Mouse (Mus musculus) natural killer cell, adult 2 months (primary cell): Measurements from ENCODE around the gene Efna2.
A peak's percentile ranks its signal among the peaks of the same experiment; 100 is the strongest.
"Not testable (repeated sequence)": the region's sequence is repeated elsewhere in the genome, so short reads cannot be mapped to it uniquely, and the experiment has no call there.

Source experiments
- DNase-seq, 2 experiments: peaks; one replicate each; pipeline ENCODE4 v3.0.0; 2022; ENCODE audit warnings: low spot score in 2 of 2

Gene Efna2

DNA sequence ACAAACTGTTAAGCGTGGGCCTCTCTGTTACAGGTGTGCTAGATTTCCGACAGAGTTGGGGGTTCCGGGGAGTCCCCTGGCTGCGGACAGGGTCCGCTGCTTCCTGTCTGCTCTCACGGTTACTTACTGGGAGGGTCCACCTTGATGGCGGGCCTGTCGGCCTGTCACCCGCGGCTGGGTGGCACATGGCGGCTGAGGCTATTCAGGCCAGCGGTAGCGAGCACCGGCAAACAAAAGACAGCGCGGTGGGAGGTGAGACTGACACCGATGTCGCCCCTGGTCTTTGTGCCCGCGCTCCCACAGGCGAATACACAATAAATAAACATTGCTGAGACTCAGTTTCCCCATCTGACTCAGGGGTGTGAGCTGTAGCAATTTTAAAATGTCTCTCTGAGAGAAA lies 10.7 kb downstream of the Efna2 start:
- no peak for DNase-seq

DNA sequence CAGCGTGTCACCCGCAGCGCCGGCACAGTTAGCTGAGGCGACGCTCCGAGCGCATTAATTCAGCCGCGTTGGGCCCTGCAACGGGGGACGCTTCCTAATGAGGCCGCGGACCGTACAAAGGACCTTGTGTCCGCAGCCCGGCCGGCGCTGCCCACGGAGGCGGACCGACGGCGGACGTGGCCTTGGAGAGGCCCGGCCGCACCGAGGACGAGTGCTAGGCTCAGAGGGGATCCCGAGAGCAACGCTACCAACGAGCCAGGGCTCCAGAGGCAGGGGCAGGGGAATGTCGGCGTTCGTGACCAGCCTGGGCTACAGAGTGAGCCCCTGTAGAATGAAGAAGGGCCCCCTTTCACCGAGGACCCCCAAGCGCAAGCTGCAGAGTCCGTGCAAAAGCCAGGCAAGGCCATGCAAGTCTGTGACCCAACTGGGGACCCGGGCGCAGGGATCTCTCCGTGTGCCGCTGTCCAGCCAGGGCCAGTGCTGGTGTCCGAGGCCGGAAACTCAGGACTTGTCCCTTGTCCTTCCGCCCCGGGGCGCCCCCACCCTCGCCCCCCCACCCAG lies 11.3 kb downstream of the Efna2 start:
- no peak for DNase-seq

DNA sequence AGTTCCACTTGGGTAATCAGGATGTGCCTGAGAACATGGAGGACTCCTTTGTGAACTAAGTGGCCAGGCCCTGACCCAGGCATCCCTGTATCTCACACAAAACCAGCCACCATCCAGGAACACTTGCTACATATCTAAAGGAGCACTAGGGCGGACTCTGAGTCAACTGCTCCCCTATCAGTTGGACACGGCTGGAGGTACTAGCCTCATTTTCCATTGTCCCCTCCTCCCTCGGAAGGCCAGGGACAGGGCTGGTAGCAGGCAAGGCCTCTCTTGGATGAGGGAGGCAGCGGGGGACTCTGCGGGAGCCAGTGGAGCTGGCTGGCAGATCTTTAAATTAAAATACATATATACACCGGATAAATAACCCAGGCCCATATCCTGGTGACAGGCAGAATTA lies 14.7 kb downstream of the Efna2 start:
- no peak for DNase-seq

DNA sequence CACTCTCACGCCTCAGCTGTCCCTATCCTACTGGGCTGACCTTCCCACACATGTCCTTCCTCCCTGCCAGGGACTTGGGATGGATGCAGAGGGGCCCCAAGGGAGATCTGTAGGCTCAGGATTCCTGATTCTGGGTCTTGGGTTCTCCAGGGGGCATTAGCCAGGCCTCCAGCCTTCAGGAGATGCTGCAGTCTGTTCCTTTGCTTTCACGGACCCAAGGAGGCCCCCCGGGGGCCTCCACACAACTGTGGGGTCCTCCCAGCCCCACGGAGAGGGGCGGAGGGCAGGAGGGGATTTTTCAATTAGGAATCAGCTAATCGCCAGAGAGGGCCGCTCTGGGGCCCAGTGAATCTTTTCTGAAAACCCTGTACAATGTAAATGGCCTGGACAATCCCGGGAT lies 15.2 kb downstream of the Efna2 start:
- DNase-seq, result no peak

DNA sequence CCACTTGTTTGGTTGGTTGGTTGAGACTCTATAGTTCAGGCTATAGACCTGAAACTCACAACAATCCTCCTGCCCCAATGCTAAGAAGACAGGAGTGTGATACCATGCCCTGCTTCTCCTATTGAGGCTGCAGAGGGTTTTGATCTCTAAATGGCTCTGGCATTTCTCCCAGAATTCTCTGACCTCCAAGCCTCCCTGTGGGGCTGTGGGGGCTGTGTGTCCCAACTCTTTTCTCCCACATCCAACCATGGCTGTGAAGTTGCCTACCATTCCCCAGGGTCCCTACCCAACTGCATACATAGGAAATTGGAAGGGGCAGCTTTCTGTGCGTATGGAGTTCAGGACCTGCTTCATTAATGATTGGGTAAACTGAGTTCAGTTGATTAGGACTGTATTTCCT lies 16.9 kb downstream of the Efna2 start:
- DNase-seq, result no peak

DNA sequence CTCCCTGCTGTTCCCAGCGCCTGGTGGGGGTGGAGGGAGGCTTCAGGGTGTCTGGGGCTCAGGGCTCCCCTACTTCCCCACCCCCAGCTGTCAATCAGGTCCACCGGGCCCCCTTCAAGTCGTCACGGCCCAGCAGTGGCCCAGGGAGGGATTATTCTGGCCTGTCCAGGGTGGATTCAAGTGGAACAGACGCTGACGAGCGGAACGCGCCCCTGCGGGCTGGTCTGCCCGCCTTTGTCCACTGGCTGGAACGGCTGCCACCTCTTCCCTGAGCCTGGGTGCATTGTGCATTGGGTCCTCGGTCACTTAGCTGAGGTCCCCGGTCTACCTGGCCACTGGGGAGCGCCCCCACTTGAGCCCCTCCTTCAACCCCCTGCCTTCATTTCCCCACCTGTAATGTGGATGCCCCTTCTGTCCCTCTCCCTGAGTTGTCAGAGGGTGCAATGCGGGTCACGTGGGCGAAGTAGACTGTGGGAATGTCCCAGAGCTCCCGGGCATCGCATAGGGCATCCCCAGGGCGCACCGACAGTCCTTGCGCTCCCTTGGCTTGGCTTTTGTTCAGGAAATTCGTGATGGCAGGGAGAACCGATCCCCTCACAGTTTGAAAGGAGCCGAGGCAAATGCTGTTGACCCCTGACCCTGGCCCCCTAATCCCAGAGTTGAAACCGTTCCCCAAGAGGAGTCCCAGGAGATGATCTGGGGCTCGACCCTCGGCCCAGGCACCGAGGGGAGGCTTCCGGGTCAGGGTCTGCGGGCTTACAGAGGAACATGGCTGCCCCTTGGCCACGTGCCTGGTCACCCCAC lies 17.7 kb downstream of the Efna2 start:
- no peak for DNase-seq

DNA sequence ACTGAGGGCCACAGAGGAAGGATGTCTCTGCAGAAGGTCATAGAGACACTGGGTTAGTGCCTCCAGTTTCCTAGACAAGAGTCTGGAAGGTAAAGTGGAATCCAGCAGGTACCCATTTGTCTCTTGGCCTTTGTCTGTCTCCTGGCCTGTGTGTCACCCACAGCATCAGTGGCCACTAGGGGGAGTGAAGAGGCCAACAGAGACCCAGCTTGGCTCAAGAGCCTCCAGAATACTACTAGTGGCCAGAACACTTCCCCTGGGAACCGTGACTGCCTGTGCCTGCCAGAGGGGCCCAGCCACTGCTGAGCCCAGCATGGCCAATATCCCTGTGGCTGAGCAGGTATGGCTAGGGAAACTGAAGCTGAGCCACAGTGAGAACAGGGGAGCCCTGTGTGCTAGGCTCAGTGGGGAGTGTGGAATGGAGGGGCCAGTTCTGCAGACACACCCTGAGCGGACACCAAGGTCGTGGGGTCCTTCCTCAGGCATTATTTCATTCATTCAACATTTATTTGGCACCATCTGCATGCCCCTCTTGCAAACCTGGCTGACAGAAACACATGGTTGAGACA lies 20.2 kb downstream of the Efna2 start:
- DNase-seq, result peak; percentile 65 to 76

DNA sequence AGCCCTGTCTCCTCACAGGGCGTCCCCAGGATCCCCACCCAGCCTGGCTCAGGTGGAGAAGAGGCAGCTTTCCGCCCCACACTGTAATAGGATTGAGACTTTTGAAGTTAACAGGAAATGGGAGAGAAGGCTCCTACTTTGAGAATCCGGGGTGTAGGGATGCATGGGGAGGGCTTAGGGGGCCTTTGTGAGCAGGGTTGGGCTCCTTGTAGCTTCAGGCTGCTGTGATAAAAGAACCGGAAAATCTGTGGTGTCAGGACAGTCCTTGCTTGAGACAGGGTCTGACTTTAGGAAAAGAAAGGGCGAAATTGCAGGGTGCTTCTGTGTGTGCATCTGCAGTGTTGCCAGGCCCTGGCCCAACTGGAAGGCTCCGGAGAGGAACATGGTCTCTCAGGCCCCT lies 21.2 kb downstream of the Efna2 start:
- DNase-seq, result no peak

DNA sequence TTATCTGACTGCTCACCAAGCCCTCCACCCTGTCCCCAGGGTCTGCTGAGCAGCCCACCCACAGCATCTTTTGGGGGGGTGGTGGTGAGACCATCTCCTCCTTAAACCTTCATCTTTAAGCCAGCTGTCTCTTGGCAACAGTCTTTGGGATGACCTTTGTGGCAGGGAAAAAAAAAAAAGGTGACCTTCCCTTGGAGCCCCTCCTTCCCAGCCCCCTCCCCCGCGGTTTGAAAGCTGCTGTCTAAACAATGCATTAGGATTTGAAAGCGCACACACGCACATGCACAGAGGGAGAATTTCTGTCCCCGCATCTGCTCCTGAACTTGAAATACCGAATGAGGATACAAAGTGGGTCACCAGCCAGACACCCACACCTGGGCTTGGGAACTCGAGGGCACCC lies 24.8 kb downstream of the Efna2 start:
- DNase-seq, result no peak

DNA sequence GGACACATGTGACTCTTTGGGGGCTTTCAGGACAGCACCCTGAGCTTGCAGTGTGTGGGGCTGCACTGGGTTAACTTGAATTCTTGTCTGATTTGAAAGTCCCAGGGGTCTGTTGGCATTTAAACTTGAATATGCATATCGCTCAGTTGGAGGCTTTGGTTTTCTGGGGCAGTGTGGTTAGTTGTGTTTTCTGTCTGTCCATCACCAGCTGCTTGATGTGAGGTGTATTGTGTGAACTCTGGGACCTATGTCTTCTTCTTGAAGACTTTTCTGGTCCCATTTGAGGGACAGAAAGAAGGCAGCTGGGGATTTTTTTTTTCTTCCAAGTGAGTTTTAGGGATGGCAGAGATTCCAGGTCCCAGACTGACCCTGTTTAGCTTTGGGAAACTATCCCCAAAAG lies 27.9 kb downstream of the Efna2 start:
- DNase-seq, result no peak

DNA sequence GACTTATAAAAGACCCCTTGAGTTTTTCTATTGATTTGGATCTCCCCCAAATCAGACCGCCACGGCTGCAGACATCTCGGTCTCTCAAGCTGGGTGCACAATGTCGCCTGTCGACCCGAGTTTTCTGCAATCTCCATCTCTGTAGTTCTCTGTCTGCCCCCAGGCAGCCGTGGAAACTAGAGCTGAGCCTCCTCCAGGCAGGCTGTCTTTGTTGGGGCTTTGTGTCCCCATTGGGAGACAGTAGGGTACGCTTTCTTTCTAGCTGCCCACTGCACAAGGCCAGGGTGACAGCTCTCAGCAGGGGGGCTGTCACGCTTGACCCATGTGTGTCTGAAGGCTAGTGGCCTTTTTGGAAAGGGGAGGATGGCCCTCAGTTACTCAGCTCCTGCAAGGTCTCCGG lies 28.4 kb downstream of the Efna2 start:
- DNase-seq, result no peak

DNA sequence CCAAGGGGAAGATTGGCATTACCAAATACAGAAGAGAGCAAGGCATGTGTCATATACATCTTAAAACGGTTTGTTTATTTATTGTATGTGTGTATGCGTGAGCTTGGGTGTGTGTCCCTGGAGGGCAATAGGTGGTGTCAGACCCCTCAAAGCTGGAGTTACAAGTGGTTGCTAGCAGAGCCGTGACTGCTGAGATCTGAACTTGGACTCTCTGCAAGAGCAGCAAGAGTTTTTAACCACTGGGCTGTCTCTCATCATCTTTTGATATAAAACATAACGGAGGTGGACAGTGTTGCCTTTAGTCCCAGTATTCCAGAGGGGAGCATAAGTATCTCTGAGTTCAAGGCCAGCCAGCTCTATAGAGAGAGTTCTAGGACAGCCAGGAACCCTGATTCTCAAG lies 29.0 kb downstream of the Efna2 start:
- DNase-seq, result no peak

DNA sequence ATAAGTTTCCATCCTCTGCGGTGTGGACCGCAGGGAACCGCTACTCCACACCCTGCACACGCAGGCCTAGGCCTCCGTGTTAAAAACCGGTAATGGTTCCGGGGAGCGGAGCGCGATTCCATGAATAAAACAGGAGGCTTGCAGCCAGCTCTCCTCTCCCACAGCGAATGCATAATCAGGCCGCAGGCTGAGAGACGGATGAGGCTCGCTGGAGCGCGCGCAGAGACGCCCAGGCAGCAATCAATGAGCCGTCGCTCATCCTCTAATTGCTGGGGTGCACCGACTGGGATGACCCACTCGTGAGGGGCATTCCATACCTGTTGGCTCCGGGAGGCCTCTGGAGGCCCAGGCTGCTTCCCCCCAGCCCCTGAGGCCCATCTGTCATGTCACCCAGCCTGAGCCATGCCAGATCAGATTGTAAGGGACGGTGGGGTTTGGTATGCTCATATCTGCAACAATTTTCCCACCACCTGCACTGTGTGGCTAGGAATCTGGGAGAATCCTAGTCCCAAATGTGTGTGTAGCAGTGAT lies 29.6 kb downstream of the Efna2 start:
- DNase-seq, result no peak

DNA sequence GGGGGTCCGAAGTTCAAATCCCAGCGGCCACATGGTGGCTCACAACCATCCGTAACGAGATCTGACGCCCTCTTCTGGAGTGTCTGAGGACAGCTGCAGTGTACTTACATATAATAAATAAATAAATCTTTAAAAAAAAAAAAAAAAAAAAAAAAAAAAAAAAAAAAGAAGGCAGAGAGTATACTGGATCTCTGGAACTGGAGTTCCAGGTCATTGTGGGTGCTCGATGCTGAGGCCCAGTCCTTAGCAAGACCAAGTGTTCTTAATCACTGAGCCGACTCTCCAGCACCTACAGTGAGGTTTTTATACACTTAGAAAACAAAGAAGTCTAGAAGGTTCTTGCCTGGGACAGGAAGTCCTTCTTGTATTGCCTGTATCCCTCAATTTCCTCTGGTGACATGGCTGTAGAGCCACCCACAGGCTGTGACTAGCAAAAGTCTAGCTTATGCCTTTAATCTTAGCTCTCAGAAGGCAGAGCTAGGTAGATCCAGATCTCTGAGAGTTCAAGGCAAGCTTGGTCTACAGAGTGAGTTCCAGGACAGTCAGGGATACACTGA lies 32.3 kb downstream of the Efna2 start:
- not testable (repeated sequence) for DNase-seq

DNA sequence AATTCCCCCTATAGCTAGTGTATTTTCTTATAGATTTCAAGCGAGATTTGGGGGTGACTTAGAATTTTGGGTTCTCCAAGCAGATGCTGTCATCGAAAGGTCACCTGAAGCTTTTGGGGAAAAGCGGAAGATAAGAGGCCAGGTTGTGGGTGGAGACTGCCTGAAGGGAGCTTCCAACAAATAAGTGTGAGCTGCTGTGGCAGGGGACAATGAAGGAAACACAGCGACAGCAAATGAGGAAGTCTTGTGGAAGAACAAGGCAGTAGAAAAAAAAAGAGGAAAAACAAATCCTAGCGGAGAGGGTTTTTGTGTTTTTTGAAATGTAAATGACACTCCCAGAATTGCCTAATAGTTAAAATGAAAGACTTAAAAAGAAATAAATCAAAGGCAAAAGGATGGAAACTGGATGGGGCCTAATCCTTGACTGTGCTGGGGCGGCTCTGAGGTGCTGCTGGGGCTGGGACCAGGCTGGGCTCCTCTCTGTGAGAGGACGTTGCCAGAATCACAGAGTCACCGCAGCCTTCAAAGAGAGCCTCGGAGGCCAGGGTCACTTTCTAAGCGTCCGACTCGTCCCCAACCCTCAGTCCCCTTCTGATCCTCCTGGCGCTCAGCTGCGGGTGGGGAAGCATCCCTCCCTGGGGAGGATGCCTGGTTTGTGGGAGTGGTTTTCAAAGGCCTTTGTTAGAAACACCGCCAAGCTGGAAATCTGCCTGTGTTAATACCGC lies 35.9 kb downstream of the Efna2 start:
- no peak for DNase-seq

DNA sequence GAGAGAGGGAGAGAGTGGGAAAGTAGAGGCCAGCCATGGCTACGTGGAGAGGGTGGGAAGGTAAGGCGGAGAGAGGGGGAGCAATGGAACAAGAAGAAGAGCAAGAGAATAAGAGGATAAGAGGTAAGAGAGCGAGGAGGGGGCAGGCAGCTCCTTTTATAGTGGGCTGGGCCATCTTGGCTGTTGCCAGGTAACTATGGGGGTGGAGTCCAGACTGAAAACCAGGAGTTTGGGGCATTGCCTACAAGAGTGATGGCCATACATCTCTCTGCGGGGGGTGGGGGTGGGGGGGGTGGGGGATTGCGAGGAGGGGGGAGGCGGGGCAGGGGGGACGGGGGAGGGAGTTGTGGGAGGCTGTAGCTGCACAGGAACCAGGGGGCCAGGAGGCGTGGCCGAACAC lies 41.4 kb downstream of the Efna2 start:
- no peak for DNase-seq

DNA sequence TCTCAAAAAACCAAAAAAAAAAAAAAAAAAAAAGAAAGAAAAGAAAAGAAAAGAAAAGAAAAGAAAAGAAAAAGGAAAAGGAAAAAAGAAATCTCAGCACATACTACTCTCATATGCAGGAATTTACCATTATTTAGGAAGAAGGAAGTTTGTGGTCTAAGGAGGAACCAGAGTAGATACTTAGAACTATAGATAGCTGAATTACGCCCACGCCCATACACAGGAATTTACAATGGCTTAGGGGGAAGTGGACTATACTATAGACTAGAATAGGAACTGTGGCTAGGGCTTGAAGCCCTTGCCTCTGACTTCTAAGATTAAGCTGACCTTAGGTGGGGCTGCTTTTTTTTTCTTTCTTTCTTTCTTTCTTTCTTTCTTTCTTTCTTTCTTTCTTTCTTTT lies 43.9 kb downstream of the Efna2 start:
- not testable (repeated sequence) for DNase-seq

DNA sequence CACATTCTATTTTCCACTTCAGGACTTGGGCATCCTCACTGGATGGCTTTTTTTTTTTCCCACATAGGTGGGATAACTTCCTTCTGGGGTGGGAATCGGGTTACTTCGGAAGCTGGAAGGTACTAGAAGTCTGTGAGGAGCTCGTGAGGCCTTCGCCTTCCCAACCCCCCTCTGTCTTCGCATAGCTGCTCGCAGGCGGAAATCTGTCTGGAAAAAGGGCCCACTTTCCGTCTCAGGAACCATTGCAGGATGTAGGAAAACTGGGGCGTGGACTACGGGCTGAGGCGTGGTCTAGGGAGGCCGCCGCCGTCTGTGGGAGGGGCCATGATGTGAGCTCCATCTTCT lies 46.8 kb downstream of the Efna2 start:
- no peak for DNase-seq

DNA sequence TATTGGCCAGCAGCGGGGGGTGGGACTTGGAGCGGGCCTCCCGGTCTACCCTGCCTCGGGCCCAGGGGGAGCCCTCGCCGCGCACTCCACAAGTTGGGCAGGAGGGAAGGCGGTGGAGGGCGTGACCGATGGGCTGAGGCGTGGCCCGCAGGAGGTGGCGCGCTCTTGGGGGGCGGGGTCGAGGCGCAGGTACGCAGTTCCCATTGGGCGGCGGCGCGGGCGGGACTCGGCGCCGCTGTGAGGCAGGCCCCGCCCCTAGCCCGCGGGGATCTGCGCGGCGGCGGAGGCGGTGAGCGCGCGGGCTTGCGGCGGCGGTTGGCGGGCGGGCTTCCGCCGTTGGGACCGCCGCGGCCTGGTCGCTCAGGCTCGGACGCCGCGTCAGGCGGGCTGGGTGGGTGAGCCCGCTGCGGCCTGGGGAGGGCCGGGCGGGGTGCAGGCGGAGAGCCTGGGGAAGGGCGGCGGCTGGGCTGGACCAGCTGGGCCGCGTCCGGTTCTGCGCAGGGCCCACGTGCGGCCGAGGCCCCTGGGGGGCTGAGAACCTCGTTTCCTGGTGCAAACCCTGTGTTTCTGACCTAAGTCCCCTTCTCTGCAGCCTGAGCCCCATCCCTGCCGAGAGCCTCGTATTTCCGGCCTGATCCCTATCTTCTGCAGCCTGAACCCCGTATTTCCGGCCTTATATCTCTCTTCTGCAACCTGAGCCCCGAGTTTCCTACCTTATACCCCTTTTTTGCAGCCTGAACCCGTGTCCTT lies 47.3 kb downstream of the Efna2 start, which contains the start of gene Mum1:
TSS of gene Mum1 (plus strand) at position 19 of the 750 bp plus-strand sequence.
- DNase-seq, result peak; percentile 93 to 97

DNA sequence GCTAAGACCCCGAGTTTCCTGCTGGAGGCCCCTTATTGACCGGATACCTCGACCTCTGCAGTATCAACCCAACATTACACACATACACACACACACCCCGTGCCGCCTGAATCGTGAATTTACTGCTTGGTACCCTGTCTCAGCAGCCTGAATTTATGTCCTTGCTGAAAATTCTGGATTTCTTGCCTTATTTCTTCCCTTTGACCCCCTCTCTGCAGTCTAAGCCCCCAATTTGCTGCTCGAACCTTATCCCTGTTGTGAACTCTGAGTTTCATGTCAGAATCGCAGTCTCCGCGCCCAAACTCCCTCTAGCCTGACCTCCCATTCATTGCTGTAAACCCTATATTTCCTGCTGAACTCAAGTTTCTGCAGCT lies 47.9 kb downstream of the Efna2 start:
- DNase-seq, result no peak
